Mouse (Mus musculus): Measurements from ENCODE around the gene Tenm1.
A peak's percentile ranks its signal among the peaks of the same experiment; 100 is the strongest.

The Tenm1 gene

GRCm38 (mm10) chrX:42718078-42718785 lies 710.7 kb downstream of the Tenm1 start:
- DNase-seq = no peak

GRCm38 (mm10) chrX:42700291-42700690 lies 728.6 kb downstream of the Tenm1 start:
- DNase-seq = no peak

- no peak for DNase-seq
Measured at GRCm38 (mm10) chrX:42647131-42647530, 781.8 kb downstream of the Tenm1 start.

- DNase-seq = no peak
Measured at GRCm38 (mm10) chrX:42580521-42580920, 848.4 kb downstream of the Tenm1 start.

GRCm38 (mm10) chrX:42558683-42559082 lies 870.2 kb downstream of the Tenm1 start:
- DNase-seq = peak in 1 of 2 experiments; percentile 10

GRCm38 (mm10) chrX:42557284-42557683 lies 871.6 kb downstream of the Tenm1 start:
- peak; percentile 56 to 69 for DNase-seq

- no peak for DNase-seq
Measured at GRCm38 (mm10) chrX:42548513-42548912, 880.4 kb downstream of the Tenm1 start.

GRCm38 (mm10) chrX:42545076-42545475 lies 883.9 kb downstream of the Tenm1 start:
- no peak for DNase-seq

GRCm38 (mm10) chrX:42540756-42541053 lies 888.2 kb downstream of the Tenm1 start:
- peak; percentile 81 to 86 for DNase-seq

- DNase-seq = peak; percentile 70 to 76
Measured at GRCm38 (mm10) chrX:42540030-42540755, 888.7 kb downstream of the Tenm1 start.

GRCm38 (mm10) chrX:42530703-42531102 lies 898.2 kb downstream of the Tenm1 start:
- no peak for DNase-seq

- DNase-seq = no peak
Measured at GRCm38 (mm10) chrX:42522868-42523267, 906.1 kb downstream of the Tenm1 start.

GRCm38 (mm10) chrX:42512567-42512966 lies 916.4 kb downstream of the Tenm1 start:
- no peak for DNase-seq

- DNase-seq = no peak
Measured at GRCm38 (mm10) chrX:42511105-42511504, 917.8 kb downstream of the Tenm1 start.

GRCm38 (mm10) chrX:42502291-42503043 lies 926.5 kb downstream of the Tenm1 start, which contains the start of gene Sh2d1a:
Gene Sh2d1a, plus strand, starts transcription at chrX:42502453.
- DNase-seq = no peak

GRCm38 (mm10) chrX:42500538-42500937 lies 928.4 kb downstream of the Tenm1 start:
- no peak for DNase-seq

GRCm38 (mm10) chrX:42490336-42490735 lies 938.6 kb downstream of the Tenm1 start:
- DNase-seq = peak; percentile 53 to 60

GRCm38 (mm10) chrX:42489446-42489845 lies 939.5 kb downstream of the Tenm1 start, which contains the start of gene Tex13c2:
Gene Tex13c2, plus strand, starts transcription at chrX:42489691.
- DNase-seq = no peak

All from cerebellum, postnatal 25 days (tissue).